9 mouse cellular contexts compared by ENCODE assay signal in genomic region chr12:44176331-44177037, GRCm38 (mm10). TPM values are rescaled to one million over a fixed set of nuclear protein-coding genes. Genes with fewer than 3 reads are reported as not detected.
A peak's percentile ranks its signal among the peaks of the same experiment; 100 is the strongest.
DNase-seq lines count a peak whose midpoint lies in the region; ATAC-seq and TF ChIP-seq lines count a peak whose summit lies in the region.
"Had no signal": no experiment of that assay in that cellular context is flagged by ENCODE, and none has a peak within 500 bp of the region (broad histone marks: within the 10 kb centered on the region; RNA-seq: fewer than 3 reads in every experiment).

No protein-coding gene starts in this region.

- peak; percentile 89 for DNase-seq in heart, adult 11 months
- no peak for DNase-seq in heart, postnatal 25 days (ENCODE audit: low spot score)
- DNase-seq in CH12.LX (ENCODE audit: extremely low read depth): no peak
- DNase-seq in forebrain, postnatal 0 days: peak; percentile 19
- DNase-seq in lung, postnatal 14 days: peak; percentile 10
- DNase-seq in spleen, postnatal 10 days (ENCODE audit: low spot score in 2 of 2): no peak
- no peak for DNase-seq in thymus, adult 18-20 months
- no peak for DNase-seq in thymus, postnatal 25 days

- dilution Hi-C loops in CH12.LX (cut with MboI; ENCODE audit: extremely low pct_ligation_motif_present, extremely low pct_unique_long_range_greater_than_20kb, low sequenced_read_pairs): no loop called here

- no peaks in the 10 kb centered on the region for H3K27me3 ChIP-seq in CH12.LX (replicated peaks)
- no peaks in the 10 kb centered on the region for H3K27me3 ChIP-seq in forebrain, postnatal 0 days (ENCODE audit: insufficient read depth, low read length)

- H3K27ac ChIP-seq in CH12.LX (ENCODE audit: insufficient read depth, low read depth): no peak overlapping the region
- H3K27ac ChIP-seq in forebrain, postnatal 0 days (ENCODE audit: low read depth, low read length): peak overlapping the region; percentile 72

- no peaks in the 10 kb centered on the region for H3K9me3 ChIP-seq in CH12.LX (replicated peaks; ENCODE audit: low read length)
- H3K9me3 ChIP-seq in forebrain, postnatal 0 days (ENCODE audit: low read length): no peaks in the 10 kb centered on the region

- no peak overlapping the region for H3K4me2 ChIP-seq in CH12.LX (ENCODE audit: insufficient read depth, low read depth, poor library complexity, severe bottlenecking)
- H3K4me2 ChIP-seq in forebrain, postnatal 0 days (ENCODE audit: low read depth): peak overlapping the region; percentile 36; the same call in 1 of the 2 replicates

- intact Hi-C loops in heart, postnatal 25 days (cut with DNase I): no loop called here

- in situ Hi-C loops in CH12.LX (cut with MboI; ENCODE audit: low pct_ligation_motif_present, low pct_unique_long_range_greater_than_20kb, low sequenced_read_pairs): no loop called here

- WGBS in forebrain, postnatal 0 days: 29% methylated on average over 10 of the region's 10 CpGs

- TF ChIP-seq RAD21 in CH12.LX (IDR thresholded peaks at IDR 0.05; ENCODE audit: low read depth, low read length): no peak

- no peaks in the 10 kb centered on the region for H3K79me2 ChIP-seq in CH12.LX (replicated peaks; ENCODE audit: control insufficient read depth, extremely low read depth, insufficient read depth, poor library complexity, severe bottlenecking)

- H3K36me3 ChIP-seq in CH12.LX (replicated peaks in 1 of 2; ENCODE audit: control insufficient read depth in 1 of 2, insufficient read depth in 1 of 2, low read length in 1 of 2): no peaks in the 10 kb centered on the region
- no peaks in the 10 kb centered on the region for H3K36me3 ChIP-seq in forebrain, postnatal 0 days (ENCODE audit: insufficient read depth)

- TF ChIP-seq CTCF in CH12.LX (conservative IDR thresholded peaks at IDR 0.05 in 1 of 2, IDR thresholded peaks at IDR 0.05 in 1 of 2; ENCODE audit: low read depth in 2 of 2, low read length in 2 of 2): no peak
- TF ChIP-seq CTCF in forebrain, postnatal 0 days (IDR thresholded peaks at IDR 0.05; ENCODE audit: low read depth): no peak

- peaks cover 0 to 6% of the 10 kb centered on the region in 2 experiments; a peak in 2 of 4 replicates for H3K4me1 ChIP-seq in CH12.LX (ENCODE audit: control insufficient read depth in 1 of 2, insufficient read depth in 2 of 2)
- H3K4me1 ChIP-seq in forebrain, postnatal 0 days (ENCODE audit: insufficient read depth): peaks cover 14% of the 10 kb centered on the region; the same call in 1 of the 2 replicates

- TF ChIP-seq EP300 in CH12.LX (IDR thresholded peaks at IDR 0.05; ENCODE audit: low read length): no peak

- H3K4me3 ChIP-seq in CH12.LX (replicated peaks in 1 of 3; ENCODE audit: low read depth in 2 of 3, low read length in 2 of 3, poor library complexity in 1 of 3): no peak overlapping the region
- H3K4me3 ChIP-seq in forebrain, postnatal 0 days (ENCODE audit: low read depth, low read length): no peak overlapping the region

- H3K9ac ChIP-seq in CH12.LX (ENCODE audit: insufficient read depth, low read depth): no peak overlapping the region
- 0 out of 2 replicates have a peak overlapping the region, but pooled peaks have one; percentile 3 for H3K9ac ChIP-seq in forebrain, postnatal 0 days

- TF ChIP-seq POLR2A in CH12.LX (IDR thresholded peaks at IDR 0.05; ENCODE audit: low read depth, low read length): no peak

- ATAC-seq in forebrain, postnatal 0 days: peak; percentile 50
- ATAC-seq: activated CD4-positive, CD25-positive, alpha-beta regulatory T cell, adult 4 months had no signal

TF ChIP-seq in CH12.LX, 34 proteins besides CTCF, POLR2A, EP300 and RAD21:
- TF ChIP-seq BHLHE40 (IDR thresholded peaks at IDR 0.05; ENCODE audit: low read depth, low read length): 0 out of 2 replicates have a peak, but pooled peaks have one; percentile 10
- TF ChIP-seq SMC3 (IDR thresholded peaks at IDR 0.05; ENCODE audit: low read depth, low read length): no peak

RNA-seq across cellular contexts. Expression of gene Dnajb9, which starts 33.6 kb away (rescaled TPM):
- 10 to 100 TPM; 38.8 to 44.0 TPM for total RNA-seq in heart, postnatal 25 days (2021)
- 3.6 and 4.3 TPM in 2 replicates for total RNA-seq in CH12.LX (2012; rRNA removed)
- total RNA-seq in CH12.LX (2014; rRNA removed): 15.0 and 16.0 TPM in 2 replicates
- polyA plus RNA-seq in CH12.LX (2012; ENCODE audit: insufficient read length, low read depth): 20.8 and 21.4 TPM in 2 replicates
- 19.9 and 22.0 TPM in 2 replicates for total RNA-seq in forebrain, postnatal 0 days (2014; rRNA removed)
- polyA plus RNA-seq in forebrain, postnatal 0 days (2015; fragmentation: Nextera tagmentation; extraction: Ambion mirVana): 33.6 and 36.0 TPM in 2 replicates

RNA-seq across cellular contexts. Expression of gene Pnpla8, which starts 44.7 kb away (rescaled TPM):
- total RNA-seq in heart, postnatal 25 days (2021): 100 to 1,000 TPM; 132 to 142 TPM
- total RNA-seq in CH12.LX (2012; rRNA removed) (30.1 and 32.3 TPM in 2 replicates), CH12.LX (2014; rRNA removed) (129 and 145 TPM in 2 replicates)
- 63.7 and 75.2 TPM in 2 replicates for polyA plus RNA-seq in CH12.LX (2012; ENCODE audit: insufficient read length, low read depth)
- 119 and 122 TPM in 2 replicates for total RNA-seq in forebrain, postnatal 0 days (2014; rRNA removed)
- polyA plus RNA-seq in forebrain, postnatal 0 days (2015; fragmentation: Nextera tagmentation; extraction: Ambion mirVana): 102 and 123 TPM in 2 replicates

Comparison
In these comparisons a context has a peak if more than half of its experiments do, and no peak if none do; other contexts are left out.
1. DNase-seq: peak in heart, adult 11 months (single experiment), forebrain, postnatal 0 days (single experiment) and lung, postnatal 14 days (single experiment); none in heart, postnatal 25 days (single experiment), CH12.LX (single experiment), spleen, postnatal 10 days (0 of 2), thymus, adult 18-20 months (0 of 2) and thymus, postnatal 25 days (single experiment).